Mouse (Mus musculus): Measurements from ENCODE around the gene Itpk1. TPM values are rescaled to one million over a fixed set of nuclear protein-coding genes. Genes with fewer than 3 reads are reported as not detected.

Itpk1 gene
- polyA plus RNA-seq, 1 experiment from 2014 or later = 26.1 TPM

DNA sequence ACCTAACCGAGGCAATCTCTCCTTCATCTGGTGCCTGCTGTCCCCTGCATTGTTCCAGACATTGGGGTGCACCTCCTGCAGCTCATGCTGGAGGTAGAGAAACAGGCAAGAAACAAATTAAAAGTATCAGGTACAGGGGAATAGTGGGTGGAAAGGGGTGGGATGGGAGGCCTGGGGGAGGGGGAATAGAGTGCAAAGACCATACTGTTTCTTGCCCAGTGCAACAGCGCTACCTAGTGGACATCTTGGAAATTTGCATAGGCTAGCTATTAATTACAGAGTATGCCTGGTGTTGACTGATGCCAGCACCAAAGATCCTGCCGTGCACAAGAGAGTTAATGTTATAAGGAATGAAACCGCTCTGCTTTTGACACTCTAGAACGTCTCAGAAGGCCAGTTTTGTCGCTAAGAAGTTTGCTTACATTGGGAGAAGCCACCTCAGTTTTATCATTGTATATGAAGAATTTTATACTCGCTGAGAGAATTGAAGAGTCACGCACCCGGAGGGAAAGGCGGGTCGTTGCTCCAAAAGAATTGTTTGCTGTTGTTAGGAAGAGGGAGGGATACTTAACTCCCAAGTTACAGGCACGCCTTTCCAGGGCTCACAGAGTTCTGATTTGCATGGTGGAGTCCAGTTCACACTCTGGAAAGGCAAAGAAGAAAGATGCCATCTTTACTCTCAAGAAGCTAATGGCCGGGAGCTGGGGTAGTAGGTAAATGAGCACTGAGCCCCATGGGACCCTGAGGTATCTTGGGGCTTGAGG, 15.0 kb upstream of the Itpk1 start:
- Histone ChIP-seq H3K9me3 (ENCODE audit: control insufficient read depth, low read length) (no peaks in the 10 kb centered on the region), H3K9ac (ENCODE audit: low read length) (no peak overlapping the region), H3K4me3 (ENCODE audit: low read depth, low read length) (no peak overlapping the region), H3K27me3 (ENCODE audit: control insufficient read depth, insufficient read depth, low read length) (no peaks in the 10 kb centered on the region), H3K4me1 (ENCODE audit: control insufficient read depth, insufficient read depth, low read length) (no peaks in the 10 kb centered on the region), H3K4me2 (ENCODE audit: low read depth) (no peak overlapping the region), H3K36me3 (ENCODE audit: control insufficient read depth, insufficient read depth, low read length) (no peaks in the 10 kb centered on the region), H3K27ac (ENCODE audit: low read depth, low read length) (no peak overlapping the region)
- 36% methylated on average over 13 of the region's 13 CpGs for WGBS
- DNase-seq (ENCODE audit: low spot score) = peak; percentile 56
- peak; percentile 36; the same call in 1 of the 2 replicates for ATAC-seq (ENCODE audit: insufficient read depth, low FRiP score, low TSS enrichment)

GRCm38 (mm10) chr12:102714654-102715395, 10.1 kb upstream of the Itpk1 start:
- Histone ChIP-seq H3K27me3 (ENCODE audit: control insufficient read depth, insufficient read depth, low read length) (no peaks in the 10 kb centered on the region), H3K9ac (ENCODE audit: low read length) (no peak overlapping the region), H3K9me3 (ENCODE audit: control insufficient read depth, low read length) (no peaks in the 10 kb centered on the region), H3K4me2 (ENCODE audit: low read depth) (no peak overlapping the region), H3K36me3 (ENCODE audit: control insufficient read depth, insufficient read depth, low read length) (no peaks in the 10 kb centered on the region), H3K4me3 (ENCODE audit: low read depth, low read length) (no peak overlapping the region), H3K4me1 (ENCODE audit: control insufficient read depth, insufficient read depth, low read length) (no peaks in the 10 kb centered on the region), H3K27ac (ENCODE audit: low read depth, low read length) (no peak overlapping the region)
- ATAC-seq (ENCODE audit: insufficient read depth, low FRiP score, low TSS enrichment) = no peak
- no peak for DNase-seq (ENCODE audit: low spot score)
- WGBS = 86% methylated on average over 10 of the region's 10 CpGs

DNA sequence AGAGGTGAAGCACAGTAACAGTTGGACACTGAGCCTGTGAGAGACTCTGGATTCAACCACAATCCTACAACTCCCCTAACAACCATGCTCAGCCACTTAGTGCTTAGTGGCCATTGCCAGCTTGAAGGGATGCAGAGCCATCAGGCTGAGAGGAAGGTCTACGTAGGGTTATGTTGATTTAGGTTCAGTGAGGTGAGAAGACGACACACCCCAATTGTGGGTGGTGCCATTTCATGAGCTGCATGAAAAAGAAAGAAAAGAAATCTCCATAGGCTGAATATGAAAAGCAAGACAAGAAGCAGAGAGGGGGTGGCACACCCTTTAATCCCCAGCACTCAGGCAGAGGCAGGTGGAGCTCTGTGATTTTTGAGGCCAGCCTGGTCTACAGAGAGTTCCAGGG, 9.4 kb upstream of the Itpk1 start:
- 68% methylated on average over 2 of the region's 2 CpGs for WGBS
- Histone ChIP-seq H3K36me3 (ENCODE audit: control insufficient read depth, insufficient read depth, low read length) (no peaks in the 10 kb centered on the region), H3K9me3 (ENCODE audit: control insufficient read depth, low read length) (no peaks in the 10 kb centered on the region), H3K9ac (ENCODE audit: low read length) (no peak overlapping the region), H3K27ac (ENCODE audit: low read depth, low read length) (no peak overlapping the region), H3K27me3 (ENCODE audit: control insufficient read depth, insufficient read depth, low read length) (no peaks in the 10 kb centered on the region), H3K4me2 (ENCODE audit: low read depth) (no peak overlapping the region), H3K4me1 (ENCODE audit: control insufficient read depth, insufficient read depth, low read length) (no peaks in the 10 kb centered on the region), H3K4me3 (ENCODE audit: low read depth, low read length) (no peak overlapping the region)
- DNase-seq (ENCODE audit: low spot score) = no peak
- no peak for ATAC-seq (ENCODE audit: insufficient read depth, low FRiP score, low TSS enrichment)

DNA sequence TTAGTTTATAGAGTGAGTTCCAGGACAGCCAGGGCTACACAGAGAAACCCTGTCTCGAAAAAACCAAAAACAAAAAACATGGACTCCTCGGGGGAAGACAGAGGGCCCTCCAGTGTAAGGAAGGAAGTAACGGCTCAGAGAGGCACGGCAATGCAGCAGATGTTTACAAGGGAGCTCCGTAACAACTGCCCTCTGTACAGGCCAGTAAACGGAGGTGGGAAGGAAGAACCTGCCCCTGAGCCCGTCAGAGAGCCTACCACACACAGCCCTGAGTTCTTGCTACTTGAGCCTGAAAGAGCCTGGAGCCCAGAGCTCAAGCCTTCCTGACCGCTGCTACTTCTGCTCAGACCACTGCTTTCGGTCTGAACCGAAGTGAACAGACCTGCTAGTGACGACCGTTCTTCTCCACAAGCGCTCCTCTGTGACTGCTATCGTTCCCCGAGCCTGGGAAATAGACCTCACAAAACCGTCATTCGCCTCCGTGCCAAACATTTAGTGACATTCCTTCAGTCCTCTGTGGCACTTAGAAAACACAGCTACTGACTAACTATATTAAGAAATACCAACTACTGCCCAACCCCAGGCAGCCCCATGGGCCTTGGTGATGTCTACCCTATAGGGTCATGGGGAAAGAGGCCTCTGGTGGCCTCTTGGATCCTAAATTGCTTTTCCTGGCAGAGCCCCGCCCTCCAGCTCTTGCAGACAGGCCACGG, 8.6 kb upstream of the Itpk1 start:
- no peak overlapping the region for H3K4me3 ChIP-seq (ENCODE audit: low read depth, low read length)
- WGBS = 76% methylated on average over 20 of the region's 20 CpGs
- H3K36me3 ChIP-seq (ENCODE audit: control insufficient read depth, insufficient read depth, low read length) = no peaks in the 10 kb centered on the region
- H3K9ac ChIP-seq (ENCODE audit: low read length) = no peak overlapping the region
- no peaks in the 10 kb centered on the region for H3K27me3 ChIP-seq (ENCODE audit: control insufficient read depth, insufficient read depth, low read length)
- ATAC-seq (ENCODE audit: insufficient read depth, low FRiP score, low TSS enrichment) = no peak
- no peak overlapping the region for H3K4me2 ChIP-seq (ENCODE audit: low read depth)
- H3K27ac ChIP-seq (ENCODE audit: low read depth, low read length) = no peak overlapping the region
- DNase-seq (ENCODE audit: low spot score) = no peak
- no peaks in the 10 kb centered on the region for H3K9me3 ChIP-seq (ENCODE audit: control insufficient read depth, low read length)
- H3K4me1 ChIP-seq (ENCODE audit: control insufficient read depth, insufficient read depth, low read length) = no peaks in the 10 kb centered on the region

GRCm38 (mm10) chr12:102710851-102711375, 6.2 kb upstream of the Itpk1 start:
- WGBS = 61% methylated on average over 4 of the region's 4 CpGs
- H3K9ac ChIP-seq (ENCODE audit: low read length) = no peak overlapping the region
- DNase-seq (ENCODE audit: low spot score) (no peak), ATAC-seq (ENCODE audit: insufficient read depth, low FRiP score, low TSS enrichment) (no peak)
- H3K27me3 ChIP-seq (ENCODE audit: control insufficient read depth, insufficient read depth, low read length) = no peaks in the 10 kb centered on the region
- H3K9me3 ChIP-seq (ENCODE audit: control insufficient read depth, low read length) = no peaks in the 10 kb centered on the region
- H3K4me3 ChIP-seq (ENCODE audit: low read depth, low read length) = no peak overlapping the region
- H3K27ac ChIP-seq (ENCODE audit: low read depth, low read length) = no peak overlapping the region
- peaks cover 1% of the 10 kb centered on the region for H3K4me1 ChIP-seq (ENCODE audit: control insufficient read depth, insufficient read depth, low read length)
- H3K4me2 ChIP-seq (ENCODE audit: low read depth) = no peak overlapping the region
- no peaks in the 10 kb centered on the region for H3K36me3 ChIP-seq (ENCODE audit: control insufficient read depth, insufficient read depth, low read length)

DNA sequence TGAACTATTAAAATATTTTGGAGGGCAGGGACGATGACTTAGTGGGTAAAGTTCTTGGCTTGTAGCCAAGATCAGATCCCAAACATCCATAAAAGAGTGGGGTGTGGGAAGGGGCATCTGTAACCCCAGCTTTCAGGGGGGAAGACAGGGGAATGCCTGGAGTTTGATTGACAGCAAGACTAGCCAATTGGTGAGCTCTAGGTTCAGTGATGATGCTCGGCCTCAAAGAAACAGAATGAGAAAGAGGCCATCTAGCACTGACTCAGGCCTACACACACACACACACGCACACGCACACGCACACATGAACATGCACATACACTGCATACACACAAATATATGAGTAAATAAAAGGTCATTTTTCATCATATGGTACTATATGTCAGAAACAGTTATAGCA, 5.2 kb upstream of the Itpk1 start:
- Histone ChIP-seq H3K9ac (ENCODE audit: low read length) (no peak overlapping the region), H3K4me2 (ENCODE audit: low read depth) (no peak overlapping the region), H3K9me3 (ENCODE audit: control insufficient read depth, low read length) (no peaks in the 10 kb centered on the region), H3K4me3 (ENCODE audit: low read depth, low read length) (no peak overlapping the region), H3K27me3 (ENCODE audit: control insufficient read depth, insufficient read depth, low read length) (no peaks in the 10 kb centered on the region), H3K4me1 (ENCODE audit: control insufficient read depth, insufficient read depth, low read length) (peaks cover 7% of the 10 kb centered on the region), H3K27ac (ENCODE audit: low read depth, low read length) (no peak overlapping the region), H3K36me3 (ENCODE audit: control insufficient read depth, insufficient read depth, low read length) (no peaks in the 10 kb centered on the region)
- DNase-seq (ENCODE audit: low spot score) (no peak), ATAC-seq (ENCODE audit: insufficient read depth, low FRiP score, low TSS enrichment) (no peak)
- 87% methylated on average over 5 of the region's 5 CpGs for WGBS

DNA sequence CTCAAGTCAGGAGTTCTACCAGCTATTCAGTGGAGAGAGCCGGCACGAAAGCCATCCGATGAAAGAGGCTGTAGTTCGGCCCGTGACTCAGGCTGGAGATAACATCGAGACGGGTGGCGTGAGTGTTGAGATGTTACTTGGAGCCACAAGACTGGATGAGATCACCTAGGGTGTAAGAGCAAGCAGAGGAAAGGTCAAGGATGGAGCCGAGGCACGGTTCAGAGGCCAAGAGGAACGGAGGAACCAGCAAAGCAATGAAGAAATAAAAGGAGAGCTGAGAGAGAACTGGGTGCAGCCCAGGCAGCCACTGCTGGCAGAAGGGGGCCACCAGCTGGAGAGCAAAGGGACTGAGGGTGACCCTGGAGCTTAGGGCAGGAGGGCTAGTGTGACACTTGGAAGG, 3.5 kb upstream of the Itpk1 start:
- WGBS = 76% methylated on average over 11 of the region's 11 CpGs
- H3K4me1 ChIP-seq (ENCODE audit: control insufficient read depth, insufficient read depth, low read length) = peaks cover 13% of the 10 kb centered on the region
- DNase-seq (ENCODE audit: low spot score) (no peak), ATAC-seq (ENCODE audit: insufficient read depth, low FRiP score, low TSS enrichment) (no peak)
- H3K27ac ChIP-seq (ENCODE audit: low read depth, low read length) = no peak overlapping the region
- H3K4me2 ChIP-seq (ENCODE audit: low read depth) = no peak overlapping the region
- no peak overlapping the region for H3K4me3 ChIP-seq (ENCODE audit: low read depth, low read length)
- H3K27me3 ChIP-seq (ENCODE audit: control insufficient read depth, insufficient read depth, low read length) = no peaks in the 10 kb centered on the region
- H3K9ac ChIP-seq (ENCODE audit: low read length) = no peak overlapping the region
- H3K9me3 ChIP-seq (ENCODE audit: control insufficient read depth, low read length) = no peaks in the 10 kb centered on the region
- H3K36me3 ChIP-seq (ENCODE audit: control insufficient read depth, insufficient read depth, low read length) = no peaks in the 10 kb centered on the region

- Histone ChIP-seq H3K4me3 (ENCODE audit: low read depth, low read length) (no peak overlapping the region), H3K27ac (ENCODE audit: low read depth, low read length) (no peak overlapping the region), H3K4me2 (ENCODE audit: low read depth) (no peak overlapping the region), H3K4me1 (ENCODE audit: control insufficient read depth, insufficient read depth, low read length) (peaks cover 22% of the 10 kb centered on the region), H3K9me3 (ENCODE audit: control insufficient read depth, low read length) (no peaks in the 10 kb centered on the region), H3K9ac (ENCODE audit: low read length) (no peak overlapping the region), H3K27me3 (ENCODE audit: control insufficient read depth, insufficient read depth, low read length) (no peaks in the 10 kb centered on the region), H3K36me3 (ENCODE audit: control insufficient read depth, insufficient read depth, low read length) (no peaks in the 10 kb centered on the region)
- no peak for DNase-seq (ENCODE audit: low spot score)
- 92% methylated on average over 10 of the region's 10 CpGs for WGBS
- no peak for ATAC-seq (ENCODE audit: insufficient read depth, low FRiP score, low TSS enrichment)
Observed at GRCm38 (mm10) chr12:102706833-102707463, 2.2 kb upstream of the Itpk1 start.
